Mouse (Mus musculus): ENCODE data around the gene Serpinb5. TPM values are rescaled to one million over a fixed set of nuclear protein-coding genes. Genes with fewer than 3 reads are reported as not detected.

Serpinb5 gene
- total RNA-seq, 2 experiments from 2014 or later = 0.16 TPM; not detected in 1

Other genes starting within 250 kb of the Serpinb5 start
- gene Bcl2, start 146.9 kb upstream of the Serpinb5 start, total RNA-seq (2021) = 10 to 100 TPM; 16.9 to 19.1 TPM
- gene Kdsr, start 101.4 kb upstream of the Serpinb5 start, total RNA-seq (2021) = 10 to 100 TPM; 27.3 to 28.4 TPM
- gene Vps4b, start 64.4 kb upstream of the Serpinb5 start, total RNA-seq (2021) = 10 to 100 TPM; 56.1 to 58.3 TPM
- not detected for gene Serpinb12, start 73.3 kb downstream of the Serpinb5 start, total RNA-seq (2021)
- not detected for gene Serpinb13, start 119.8 kb downstream of the Serpinb5 start, total RNA-seq (2021)
- gene Serpinb3a, start 191.1 kb downstream of the Serpinb5 start, total RNA-seq (2021) = not detected
- not detected for gene Serpinb3d, start 222.3 kb downstream of the Serpinb5 start, total RNA-seq (2021)